Mouse (Mus musculus): ENCODE data around the gene Mymk. TPM values are rescaled to one million over a fixed set of nuclear protein-coding genes. Genes with fewer than 3 reads are reported as not detected.

The Mymk gene
- polyA plus RNA-seq, 1 experiment from 2014 or later: 0.22 TPM

GRCm38 (mm10) chr2:27085801-27086200 lies 13.8 kb upstream of the Mymk start:
- Histone ChIP-seq H3K9ac (ENCODE audit: low read depth, low read length) (no peak overlapping the region), H3K9me3 (ENCODE audit: control insufficient read depth, low read length) (no peaks in the 10 kb centered on the region), H3K4me1 (ENCODE audit: control insufficient read depth, insufficient read depth, low read length) (peaks cover 20% of the 10 kb centered on the region), H3K36me3 (ENCODE audit: control insufficient read depth, insufficient read depth, low read length) (no peaks in the 10 kb centered on the region), H3K27me3 (replicated peaks; ENCODE audit: control insufficient read depth, insufficient read depth, low read length) (no peaks in the 10 kb centered on the region), H3K4me2 (ENCODE audit: low read depth, low read length) (no peak overlapping the region), H3K4me3 (ENCODE audit: low read length) (no peak overlapping the region), H3K27ac (ENCODE audit: low read length) (no peak overlapping the region)
- 41% methylated on average over 2 of the region's 2 CpGs for WGBS
- ATAC-seq: 0 out of 2 replicates have a peak, but pooled peaks have one; percentile 39

GRCm38 (mm10) chr2:27084963-27085362 lies 13.0 kb upstream of the Mymk start:
- H3K4me1 ChIP-seq (ENCODE audit: control insufficient read depth, insufficient read depth, low read length): peaks cover 20% of the 10 kb centered on the region
- H3K9ac ChIP-seq (ENCODE audit: low read depth, low read length): no peak overlapping the region
- ATAC-seq: no peak
- no peak overlapping the region for H3K27ac ChIP-seq (ENCODE audit: low read length)
- H3K27me3 ChIP-seq (replicated peaks; ENCODE audit: control insufficient read depth, insufficient read depth, low read length): no peaks in the 10 kb centered on the region
- H3K36me3 ChIP-seq (ENCODE audit: control insufficient read depth, insufficient read depth, low read length): no peaks in the 10 kb centered on the region
- no peak overlapping the region for H3K4me3 ChIP-seq (ENCODE audit: low read length)
- WGBS: 37% methylated on average over 8 of the region's 8 CpGs
- H3K4me2 ChIP-seq (ENCODE audit: low read depth, low read length): no peak overlapping the region
- no peaks in the 10 kb centered on the region for H3K9me3 ChIP-seq (ENCODE audit: control insufficient read depth, low read length)

- Histone ChIP-seq H3K4me1 (ENCODE audit: control insufficient read depth, insufficient read depth, low read length) (peaks cover 29% of the 10 kb centered on the region), H3K27me3 (replicated peaks; ENCODE audit: control insufficient read depth, insufficient read depth, low read length) (no peaks in the 10 kb centered on the region)
- 64% methylated on average over 12 of the region's 12 CpGs for WGBS
Measured at GRCm38 (mm10) chr2:27083761-27084475, 11.9 kb upstream of the Mymk start.

GRCm38 (mm10) chr2:27079649-27080048 lies 7.7 kb upstream of the Mymk start:
- Histone ChIP-seq H3K4me1 (ENCODE audit: control insufficient read depth, insufficient read depth, low read length) (peaks cover 14% of the 10 kb centered on the region), H3K9ac (ENCODE audit: low read depth, low read length) (no peak overlapping the region), H3K27ac (ENCODE audit: low read length) (peak overlapping the region; percentile 27; the same call in 1 of the 2 replicates), H3K27me3 (replicated peaks; ENCODE audit: control insufficient read depth, insufficient read depth, low read length) (no peaks in the 10 kb centered on the region), H3K9me3 (ENCODE audit: control insufficient read depth, low read length) (no peaks in the 10 kb centered on the region), H3K36me3 (ENCODE audit: control insufficient read depth, insufficient read depth, low read length) (no peaks in the 10 kb centered on the region), H3K4me2 (ENCODE audit: low read depth, low read length) (peak overlapping the region; percentile 7; the same call in 1 of the 2 replicates), H3K4me3 (ENCODE audit: low read length) (no peak overlapping the region)
- no peak for ATAC-seq
- 74% methylated on average over 2 of the region's 2 CpGs for WGBS

More at GRCm38 (mm10) chr2:27083761-27084475, 11.9 kb upstream of the Mymk start:
- Histone ChIP-seq H3K9ac (ENCODE audit: low read depth, low read length) (no peak overlapping the region), H3K27ac (ENCODE audit: low read length) (no peak overlapping the region), H3K36me3 (ENCODE audit: control insufficient read depth, insufficient read depth, low read length) (no peaks in the 10 kb centered on the region), H3K4me3 (ENCODE audit: low read length) (no peak overlapping the region), H3K4me2 (ENCODE audit: low read depth, low read length) (no peak overlapping the region), H3K9me3 (ENCODE audit: control insufficient read depth, low read length) (no peaks in the 10 kb centered on the region)
- no peak for ATAC-seq

DNA sequence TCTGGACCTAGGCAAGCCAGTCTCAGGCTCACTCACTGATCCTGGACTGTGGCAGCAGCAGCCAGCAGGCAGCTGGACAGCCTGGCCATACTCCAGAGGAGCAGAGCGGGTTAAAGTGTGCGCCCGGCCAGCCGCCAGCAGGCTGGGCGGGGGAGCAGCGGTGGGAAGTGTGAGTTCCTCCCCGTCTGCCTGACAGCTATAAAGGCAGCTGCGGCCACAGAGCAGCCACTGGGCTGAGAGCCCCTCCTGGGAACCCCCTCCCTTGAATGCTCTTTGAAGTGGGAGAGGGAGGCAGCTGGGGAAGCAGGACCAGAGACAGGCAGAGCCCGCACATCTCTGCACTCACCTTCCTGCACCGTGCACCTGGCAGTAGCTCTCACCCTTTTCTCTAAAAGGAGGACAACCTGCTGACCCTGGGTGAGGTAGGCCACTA lies 7.2 kb upstream of the Mymk start, which contains the start of gene Adamtsl2:
Gene Adamtsl2 (plus strand): TSS at position 228 of the 433 bp plus-strand sequence.
- peak; percentile 78 for ATAC-seq
- WGBS: 3% methylated on average over 10 of the region's 10 CpGs

DNA sequence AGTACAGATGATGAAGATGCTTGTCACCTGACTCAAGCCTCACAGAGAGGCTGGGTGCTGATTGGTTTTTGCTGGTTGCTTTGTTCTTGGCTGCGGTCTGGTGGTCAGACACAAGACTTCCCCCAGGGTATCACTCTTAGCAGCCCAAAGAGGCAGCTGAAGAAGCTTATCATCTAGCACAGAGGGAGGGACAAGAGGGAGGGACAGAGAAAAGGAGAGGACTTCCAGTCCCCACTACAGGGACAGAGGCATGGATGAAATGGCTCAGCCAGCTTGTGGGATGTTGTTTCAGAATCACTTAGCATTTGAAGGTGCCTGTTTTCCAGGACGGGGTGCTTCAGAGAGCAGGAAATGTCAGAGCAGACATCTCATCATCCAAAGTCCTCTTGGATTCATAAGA lies 6.3 kb upstream of the Mymk start:
- no peak overlapping the region for H3K9ac ChIP-seq (ENCODE audit: low read depth, low read length)
- no peak overlapping the region for H3K4me2 ChIP-seq (ENCODE audit: low read depth, low read length)
- no peaks in the 10 kb centered on the region for H3K27me3 ChIP-seq (replicated peaks; ENCODE audit: control insufficient read depth, insufficient read depth, low read length)
- H3K36me3 ChIP-seq (ENCODE audit: control insufficient read depth, insufficient read depth, low read length): no peaks in the 10 kb centered on the region
- ATAC-seq: no peak
- WGBS: 37% methylated on average over 2 of the region's 2 CpGs
- H3K27ac ChIP-seq (ENCODE audit: low read length): no peak overlapping the region
- no peak overlapping the region for H3K4me3 ChIP-seq (ENCODE audit: low read length)
- peaks cover 14% of the 10 kb centered on the region; the same call in 1 of the 2 replicates for H3K4me1 ChIP-seq (ENCODE audit: control insufficient read depth, insufficient read depth, low read length)
- H3K9me3 ChIP-seq (ENCODE audit: control insufficient read depth, low read length): no peaks in the 10 kb centered on the region

More for the DNA sequence above, 7.2 kb upstream of the Mymk start, which contains the start of gene Adamtsl2:
- Histone ChIP-seq H3K9ac (ENCODE audit: low read depth, low read length) (no peak within 1 kb of the TSS), H3K27ac (ENCODE audit: low read length) (peak within 1 kb of the TSS; percentile 27; the same call in 1 of the 2 replicates), H3K4me1 (ENCODE audit: control insufficient read depth, insufficient read depth, low read length) (peaks cover 14% of the 10 kb centered on the region; the same call in 1 of the 2 replicates), H3K36me3 (ENCODE audit: control insufficient read depth, insufficient read depth, low read length) (no peaks in the 10 kb centered on the region), H3K9me3 (ENCODE audit: control insufficient read depth, low read length) (no peaks in the 10 kb centered on the region), H3K4me3 (ENCODE audit: low read length) (no peak within 1 kb of the TSS), H3K4me2 (ENCODE audit: low read depth, low read length) (peak within 1 kb of the TSS; percentile 7; the same call in 1 of the 2 replicates), H3K27me3 (replicated peaks; ENCODE audit: control insufficient read depth, insufficient read depth, low read length) (no peaks in the 10 kb centered on the region)

- Histone ChIP-seq H3K27ac (ENCODE audit: low read length) (no peak overlapping the region), H3K4me2 (ENCODE audit: low read depth, low read length) (no peak overlapping the region), H3K27me3 (replicated peaks; ENCODE audit: control insufficient read depth, insufficient read depth, low read length) (no peaks in the 10 kb centered on the region), H3K4me1 (ENCODE audit: control insufficient read depth, insufficient read depth, low read length) (peaks cover 14% of the 10 kb centered on the region; the same call in 1 of the 2 replicates), H3K4me3 (ENCODE audit: low read length) (no peak overlapping the region), H3K36me3 (ENCODE audit: control insufficient read depth, insufficient read depth, low read length) (no peaks in the 10 kb centered on the region), H3K9ac (ENCODE audit: low read depth, low read length) (no peak overlapping the region), H3K9me3 (ENCODE audit: control insufficient read depth, low read length) (no peaks in the 10 kb centered on the region)
- 69% methylated on average over 10 of the region's 10 CpGs for WGBS
- no peak for ATAC-seq
Measured at GRCm38 (mm10) chr2:27077655-27078244, 5.8 kb upstream of the Mymk start.

DNA sequence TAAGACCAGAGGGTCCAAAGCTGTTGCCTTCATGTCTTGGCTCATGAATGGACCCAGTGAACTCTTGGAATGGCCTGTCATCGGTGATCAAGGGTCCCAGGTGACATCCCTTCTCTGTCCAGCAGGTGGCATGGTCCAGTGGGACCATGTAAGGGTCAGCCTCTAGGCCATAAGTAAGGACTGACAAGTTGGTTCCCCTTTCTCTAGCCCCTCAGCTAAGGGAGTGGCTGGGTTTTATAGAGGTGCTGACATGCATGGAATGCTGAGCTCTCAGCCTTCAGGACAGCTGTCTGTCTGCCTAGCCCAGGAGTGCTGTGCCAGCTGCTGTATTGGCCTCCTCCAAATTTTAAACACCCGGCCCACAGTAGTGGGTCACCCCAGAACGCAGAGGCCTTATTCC lies 3.5 kb upstream of the Mymk start:
- no peaks in the 10 kb centered on the region for H3K36me3 ChIP-seq (ENCODE audit: control insufficient read depth, insufficient read depth, low read length)
- H3K4me3 ChIP-seq (ENCODE audit: low read length): no peak overlapping the region
- no peak overlapping the region for H3K9ac ChIP-seq (ENCODE audit: low read depth, low read length)
- H3K27ac ChIP-seq (ENCODE audit: low read length): no peak overlapping the region
- H3K9me3 ChIP-seq (ENCODE audit: control insufficient read depth, low read length): no peaks in the 10 kb centered on the region
- 64% methylated on average over 3 of the region's 3 CpGs for WGBS
- no peak for ATAC-seq
- H3K4me2 ChIP-seq (ENCODE audit: low read depth, low read length): no peak overlapping the region
- no peaks in the 10 kb centered on the region for H3K27me3 ChIP-seq (replicated peaks; ENCODE audit: control insufficient read depth, insufficient read depth, low read length)
- peaks cover 21% of the 10 kb centered on the region for H3K4me1 ChIP-seq (ENCODE audit: control insufficient read depth, insufficient read depth, low read length)

DNA sequence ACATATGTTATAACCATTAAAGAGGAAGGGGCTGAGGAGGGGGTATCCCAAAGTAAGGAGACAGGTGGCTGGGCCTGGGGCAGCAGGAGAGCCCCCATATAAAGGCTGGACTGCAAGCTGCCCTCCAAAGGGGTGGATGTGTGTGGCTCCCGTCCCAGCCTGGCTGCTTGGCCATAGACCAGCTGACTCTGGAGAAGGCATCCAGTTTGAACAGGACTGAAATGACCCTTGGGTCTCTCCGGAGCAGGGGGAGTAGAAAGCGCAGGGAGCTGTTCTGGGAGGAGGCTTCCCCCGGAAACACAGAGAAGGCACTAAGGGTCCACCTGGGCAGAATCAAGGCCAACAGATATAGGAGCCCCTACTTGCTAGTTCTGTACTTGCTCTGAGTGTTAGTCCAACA lies 2.8 kb upstream of the Mymk start:
- Histone ChIP-seq H3K27me3 (replicated peaks; ENCODE audit: control insufficient read depth, insufficient read depth, low read length) (no peaks in the 10 kb centered on the region), H3K9me3 (ENCODE audit: control insufficient read depth, low read length) (no peaks in the 10 kb centered on the region), H3K27ac (ENCODE audit: low read length) (no peak overlapping the region), H3K4me3 (ENCODE audit: low read length) (no peak overlapping the region), H3K4me2 (ENCODE audit: low read depth, low read length) (no peak overlapping the region), H3K9ac (ENCODE audit: low read depth, low read length) (no peak overlapping the region), H3K36me3 (ENCODE audit: control insufficient read depth, insufficient read depth, low read length) (no peaks in the 10 kb centered on the region), H3K4me1 (ENCODE audit: control insufficient read depth, insufficient read depth, low read length) (peaks cover 19% of the 10 kb centered on the region)
- 82% methylated on average over 4 of the region's 4 CpGs for WGBS
- ATAC-seq: no peak

Data from intestine, embryonic 16.5 days (tissue).